Mouse (Mus musculus) splenic B cell, adult 2 months (primary cell): Measurements from ENCODE around the gene Samd13.

ENCODE experiments used
- DNase-seq: peaks from one replicate; pipeline ENCODE4 v3.0.0-alpha.2; 2011; ENCODE audit warnings: low read depth, low spot score
- H3K27me3 ChIP-seq: 2 replicates; pipeline ENCODE4 v1.6.1; 2012; ENCODE audit warnings: mild to moderate bottlenecking, low read length, moderate library complexity, mixed read lengths; ENCODE audit not compliant: control insufficient read depth, poor library complexity, insufficient read depth, severe bottlenecking
- H3K36me3 ChIP-seq: 2 replicates; pipeline ENCODE4 v1.6.1; 2012; ENCODE audit warnings: mild to moderate bottlenecking, low read length, moderate library complexity, mixed read lengths; ENCODE audit not compliant: control insufficient read depth, poor library complexity, insufficient read depth, severe bottlenecking

Gene Samd13

GRCm38 (mm10) chr3:146684811-146685675 lies at the start of gene Samd13:
Samd13 (minus strand) TSS chr3:146685592.
- DNase-seq, result no peak
- no peaks in the 10 kb centered on the region for H3K36me3 ChIP-seq
- H3K27me3 ChIP-seq, result no peaks in the 10 kb centered on the region; the same call in 1 of the 2 replicates

- no peak for DNase-seq
- no peaks in the 10 kb centered on the region for H3K27me3 ChIP-seq
- H3K36me3 ChIP-seq, result peaks cover 12% of the 10 kb centered on the region
Observed at GRCm38 (mm10) chr3:146731499-146731898, 46.1 kb upstream of the Samd13 start.

DNA sequence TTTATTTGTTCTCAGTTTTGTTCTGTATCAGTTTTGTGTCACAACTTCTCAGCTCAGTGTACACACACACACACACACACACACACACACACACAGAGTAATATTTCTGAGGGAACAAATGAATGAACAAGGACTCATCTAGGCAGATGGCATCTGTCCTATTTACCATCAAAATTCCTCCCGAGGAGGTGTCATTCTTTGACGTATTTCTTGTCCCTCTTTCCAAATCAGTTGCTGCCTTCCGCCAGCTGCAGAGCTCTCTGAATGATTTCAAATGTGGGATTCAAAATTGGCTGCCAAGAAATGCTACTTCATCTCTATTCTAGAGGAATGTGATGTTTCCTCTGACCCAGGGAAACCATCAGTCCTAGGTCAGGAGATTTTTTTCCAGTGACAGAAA lies 37.6 kb upstream of the Samd13 start:
- DNase-seq, result no peak
- Histone ChIP-seq H3K36me3 (peaks cover 5% of the 10 kb centered on the region), H3K27me3 (no peaks in the 10 kb centered on the region)

GRCm38 (mm10) chr3:146719696-146720095 lies 34.3 kb upstream of the Samd13 start:
- Histone ChIP-seq H3K27me3 (no peaks in the 10 kb centered on the region), H3K36me3 (no peaks in the 10 kb centered on the region)
- DNase-seq, result no peak

DNA sequence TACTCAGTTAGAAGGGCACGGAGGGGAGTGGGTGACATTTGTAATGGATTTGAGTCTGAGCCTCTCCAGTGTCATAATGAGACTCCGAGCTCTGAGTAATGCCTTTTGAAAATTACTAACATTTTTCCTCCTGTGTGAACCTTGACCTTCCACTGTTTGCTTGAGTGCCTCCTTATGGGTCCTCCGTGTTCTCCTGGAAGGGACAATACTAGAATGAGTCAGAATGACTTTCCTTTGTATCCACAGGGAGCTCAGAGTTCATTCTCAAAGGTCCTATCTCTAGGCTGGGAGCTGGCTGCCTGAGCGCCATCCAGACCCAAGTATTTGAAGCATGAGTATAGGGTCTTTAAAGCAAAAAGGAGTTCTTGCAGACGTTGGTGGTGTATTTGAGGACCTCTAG lies 32.9 kb upstream of the Samd13 start:
- no peaks in the 10 kb centered on the region for H3K36me3 ChIP-seq
- no peaks in the 10 kb centered on the region for H3K27me3 ChIP-seq
- no peak for DNase-seq

DNA sequence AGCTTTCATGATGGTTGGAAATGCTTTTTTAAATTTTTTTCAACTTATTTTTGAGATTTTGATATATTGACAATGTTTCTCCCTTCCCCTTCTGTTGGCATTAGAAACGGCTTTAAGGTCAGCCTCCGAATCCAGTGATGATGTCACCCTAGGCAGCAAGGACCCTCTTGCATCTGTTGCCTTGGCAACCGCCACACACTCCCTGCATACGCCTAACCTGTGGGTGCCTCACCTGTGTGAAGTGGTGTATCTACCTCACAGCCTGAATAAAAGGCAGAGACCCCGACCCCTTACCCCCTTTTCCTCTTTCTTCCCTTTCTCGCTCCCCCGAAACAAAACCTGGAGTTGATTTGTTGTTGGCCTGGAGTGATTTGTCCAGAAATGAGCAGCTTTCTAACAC lies 26.9 kb upstream of the Samd13 start:
- no peak for DNase-seq

DNA sequence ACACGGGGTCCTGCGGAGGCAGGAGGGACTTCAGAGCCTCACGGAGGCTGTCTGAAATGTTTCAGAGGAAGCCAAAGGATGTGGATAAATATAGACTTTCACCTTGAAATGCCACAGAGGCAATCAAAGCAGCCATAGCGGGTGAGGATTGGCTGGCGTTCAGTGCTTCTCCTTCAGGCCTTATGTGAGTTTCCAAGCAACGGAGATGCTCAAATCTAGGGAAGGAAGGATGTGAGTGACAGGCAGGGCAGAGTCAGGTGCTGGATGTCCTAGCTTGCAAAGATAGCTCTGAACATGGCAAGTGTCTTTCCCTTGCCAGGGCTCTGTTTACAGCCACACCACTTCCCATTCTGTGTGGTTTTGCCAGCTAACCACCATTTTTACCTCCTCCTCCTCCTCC lies 26.2 kb upstream of the Samd13 start:
- no peaks in the 10 kb centered on the region for H3K27me3 ChIP-seq
- DNase-seq, result no peak
- H3K36me3 ChIP-seq, result no peaks in the 10 kb centered on the region

More for the DNA sequence above, 26.9 kb upstream of the Samd13 start:
- H3K36me3 ChIP-seq, result no peaks in the 10 kb centered on the region
- no peaks in the 10 kb centered on the region for H3K27me3 ChIP-seq

GRCm38 (mm10) chr3:146711084-146711483 lies 25.7 kb upstream of the Samd13 start:
- Histone ChIP-seq H3K36me3 (no peaks in the 10 kb centered on the region), H3K27me3 (no peaks in the 10 kb centered on the region)
- DNase-seq, result no peak

DNA sequence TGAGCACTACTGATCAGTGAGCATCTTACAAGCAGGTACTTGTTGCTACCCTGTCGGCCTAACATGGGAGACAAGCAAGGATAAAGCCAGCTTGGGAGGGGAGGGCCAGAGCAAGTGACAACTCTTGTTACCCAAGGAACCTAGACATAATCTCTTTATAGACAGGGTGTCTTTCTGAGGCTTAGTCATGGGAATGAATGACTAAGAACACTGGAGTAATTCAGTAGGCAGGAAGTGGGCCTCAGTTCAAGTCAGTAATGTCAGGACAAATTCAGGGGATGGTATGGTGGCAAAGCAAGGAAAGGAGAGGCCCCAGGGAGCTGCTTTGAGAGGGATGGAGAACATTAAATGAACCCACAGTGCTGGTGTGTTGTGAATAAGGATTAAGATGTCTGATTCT lies 23.7 kb upstream of the Samd13 start:
- no peak for DNase-seq
- no peaks in the 10 kb centered on the region for H3K27me3 ChIP-seq

GRCm38 (mm10) chr3:146708381-146708780 lies 23.0 kb upstream of the Samd13 start:
- no peak for DNase-seq
- Histone ChIP-seq H3K36me3 (no peaks in the 10 kb centered on the region), H3K27me3 (peaks cover 2% of the 10 kb centered on the region; the same call in 1 of the 2 replicates)

More for the DNA sequence above, 23.7 kb upstream of the Samd13 start:
- no peaks in the 10 kb centered on the region for H3K36me3 ChIP-seq

GRCm38 (mm10) chr3:146704099-146704498 lies 18.7 kb upstream of the Samd13 start:
- DNase-seq, result no peak
- Histone ChIP-seq H3K36me3 (no peaks in the 10 kb centered on the region), H3K27me3 (peaks cover 2% of the 10 kb centered on the region; the same call in 1 of the 2 replicates)

- Histone ChIP-seq H3K27me3 (peaks cover 2% of the 10 kb centered on the region; the same call in 1 of the 2 replicates), H3K36me3 (no peaks in the 10 kb centered on the region)
- no peak for DNase-seq
Observed at GRCm38 (mm10) chr3:146700051-146700450, 14.7 kb upstream of the Samd13 start.

DNA sequence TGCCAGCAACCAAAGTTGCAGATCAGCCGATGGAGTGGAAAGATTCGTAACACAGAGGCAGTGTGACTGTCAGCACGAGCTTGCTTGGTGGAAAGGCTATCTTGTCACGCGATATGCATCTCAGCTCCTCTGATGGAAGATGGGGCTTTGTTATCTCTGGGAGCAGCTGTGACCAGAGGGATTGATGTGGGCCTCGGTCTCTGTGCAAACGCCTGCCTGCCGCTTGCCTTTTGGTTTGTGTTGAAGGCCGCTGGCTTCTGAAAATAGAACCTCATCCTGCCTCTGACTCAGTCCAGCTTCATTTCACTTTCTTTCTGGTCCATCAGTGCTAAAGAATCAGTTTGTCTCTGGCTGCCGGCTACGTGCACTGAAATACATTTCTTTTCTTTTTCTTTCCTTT lies 13.6 kb upstream of the Samd13 start:
- no peaks in the 10 kb centered on the region for H3K36me3 ChIP-seq
- no peak for DNase-seq
- peaks cover 2% of the 10 kb centered on the region; the same call in 1 of the 2 replicates for H3K27me3 ChIP-seq

DNA sequence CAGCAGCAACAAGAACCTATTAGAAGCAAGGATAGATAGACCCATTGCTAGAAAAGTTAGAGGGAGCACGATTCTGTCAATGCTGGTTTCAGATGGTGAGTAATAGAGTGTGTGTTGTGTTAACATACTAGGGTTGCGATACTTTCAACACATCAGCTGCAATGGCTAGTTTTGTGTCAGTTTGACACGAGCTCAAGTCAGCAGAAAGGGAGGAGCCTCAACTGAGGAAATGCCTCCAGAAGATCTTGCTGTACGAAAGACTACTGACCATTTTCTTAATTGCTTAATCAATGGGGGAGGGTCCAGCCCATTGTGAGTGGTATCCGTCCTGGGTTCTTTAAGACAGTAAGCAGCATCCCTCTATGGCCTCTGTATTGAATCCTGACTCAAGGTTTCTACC lies 7.2 kb upstream of the Samd13 start:
- DNase-seq, result no peak
- H3K36me3 ChIP-seq, result no peaks in the 10 kb centered on the region
- no peaks in the 10 kb centered on the region for H3K27me3 ChIP-seq

DNA sequence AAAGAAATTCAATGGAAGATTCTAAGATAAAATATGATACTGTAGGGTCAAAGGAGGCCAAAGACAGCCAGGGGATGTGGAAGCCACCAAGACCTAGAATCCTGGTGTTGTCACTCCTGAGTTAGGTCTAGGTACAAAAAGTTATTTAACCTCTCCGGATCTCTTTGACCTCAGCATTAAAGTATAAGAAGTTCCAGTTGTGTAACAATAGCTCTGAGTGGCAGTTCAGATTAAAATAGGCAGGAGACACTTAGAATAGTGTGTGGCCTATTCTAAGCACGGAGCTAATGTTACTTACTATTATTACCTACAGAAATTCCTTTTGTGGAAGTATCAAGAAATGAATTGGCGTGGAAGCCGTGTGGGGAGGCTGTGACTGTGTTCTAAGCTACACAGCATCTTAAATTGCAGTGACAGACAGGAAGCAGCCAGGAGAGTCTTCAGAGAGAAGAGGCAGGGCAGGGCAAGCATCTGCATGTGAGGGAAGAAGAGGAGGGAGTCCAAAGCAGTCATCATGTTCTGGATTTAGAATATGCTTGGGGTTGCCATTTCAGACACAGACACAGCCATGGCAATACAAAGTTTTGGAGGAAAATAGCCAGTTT lies 1.8 kb upstream of the Samd13 start:
- Histone ChIP-seq H3K27me3 (no peaks in the 10 kb centered on the region; the same call in 1 of the 2 replicates), H3K36me3 (no peaks in the 10 kb centered on the region)
- DNase-seq, result no peak
